Mouse (Mus musculus) adrenal gland, adult 2 months (tissue): Measurements from ENCODE around the gene Ralgps2. TPM values are rescaled to one million over a fixed set of nuclear protein-coding genes. Genes with fewer than 3 reads are reported as not detected.

Experiments
- DNase-seq: peaks from one replicate; pipeline ENCODE4 v3.0.0; 2021
- polyA plus RNA-seq: library from polyadenylated mRNA; depleted of rRNA; stranded (reverse); fragments of >200 nt; gene quantifications from 2 replicates; pipeline ENCODE4 v1.2.3, GENCODE M21; 2012
- total RNA-seq, 2 experiments: library from RNA; stranded (reverse); gene quantifications; 2 replicates each; pipeline ENCODE4 v1.2.3; 2021

Ralgps2 gene
- total and polyA plus RNA-seq, 3 experiments: 5.1 to 24.7 (median 18.9) TPM

- no peak for DNase-seq
Observed at GRCm38 (mm10) chr1:156905660-156906059, 33.8 kb downstream of the Ralgps2 start.

- no peak for DNase-seq
Observed at GRCm38 (mm10) chr1:156903899-156904298, 35.5 kb downstream of the Ralgps2 start.

- DNase-seq: no peak
Observed at GRCm38 (mm10) chr1:156901689-156902088, 37.7 kb downstream of the Ralgps2 start.

GRCm38 (mm10) chr1:156891561-156891960 lies 47.9 kb downstream of the Ralgps2 start:
- no peak for DNase-seq

GRCm38 (mm10) chr1:156888830-156889229 lies 50.6 kb downstream of the Ralgps2 start:
- DNase-seq: no peak

GRCm38 (mm10) chr1:156885879-156886278 lies 53.5 kb downstream of the Ralgps2 start:
- no peak for DNase-seq

GRCm38 (mm10) chr1:156884782-156885181 lies 54.6 kb downstream of the Ralgps2 start:
- peak; percentile 59 for DNase-seq

- DNase-seq: no peak
Observed at GRCm38 (mm10) chr1:156870616-156871015, 68.8 kb downstream of the Ralgps2 start.

- DNase-seq: no peak
Observed at GRCm38 (mm10) chr1:156870028-156870427, 69.4 kb downstream of the Ralgps2 start.

GRCm38 (mm10) chr1:156864240-156864639 lies 75.2 kb downstream of the Ralgps2 start:
- no peak for DNase-seq

- DNase-seq: no peak
Observed at GRCm38 (mm10) chr1:156863726-156864125, 75.7 kb downstream of the Ralgps2 start.

- peak; percentile 55 for DNase-seq
Observed at GRCm38 (mm10) chr1:156861475-156862043, 77.9 kb downstream of the Ralgps2 start.

GRCm38 (mm10) chr1:156860266-156860665 lies 79.2 kb downstream of the Ralgps2 start:
- DNase-seq: no peak

- no peak for DNase-seq
Observed at GRCm38 (mm10) chr1:156859711-156860250, 79.6 kb downstream of the Ralgps2 start.

- no peak for DNase-seq
Observed at GRCm38 (mm10) chr1:156859156-156859555, 80.3 kb downstream of the Ralgps2 start.

- no peak for DNase-seq
Observed at GRCm38 (mm10) chr1:156856666-156857065, 82.8 kb downstream of the Ralgps2 start.

- DNase-seq: no peak
Observed at GRCm38 (mm10) chr1:156854558-156854957, 84.9 kb downstream of the Ralgps2 start.

GRCm38 (mm10) chr1:156852872-156853271 lies 86.6 kb downstream of the Ralgps2 start:
- DNase-seq: no peak

GRCm38 (mm10) chr1:156852409-156852808 lies 87.0 kb downstream of the Ralgps2 start:
- DNase-seq: no peak

GRCm38 (mm10) chr1:156847098-156847497 lies 92.3 kb downstream of the Ralgps2 start:
- no peak for DNase-seq

GRCm38 (mm10) chr1:156841625-156842339 lies 97.6 kb downstream of the Ralgps2 start:
- DNase-seq: no peak

- peak; percentile 74 for DNase-seq
Observed at GRCm38 (mm10) chr1:156838695-156839094, 100.7 kb downstream of the Ralgps2 start.

GRCm38 (mm10) chr1:156838177-156838576 lies 101.2 kb downstream of the Ralgps2 start, which contains the start of gene Angptl1:
TSS of gene Angptl1 (plus strand) at chr1:156838562.
- peak; percentile 18 for DNase-seq
